Mouse (Mus musculus): ENCODE data around the gene Tcp10c.
"Not testable (repeated sequence)": the region's sequence is repeated elsewhere in the genome, so short reads cannot be mapped to it uniquely, and the experiment has no call there.

DNA sequence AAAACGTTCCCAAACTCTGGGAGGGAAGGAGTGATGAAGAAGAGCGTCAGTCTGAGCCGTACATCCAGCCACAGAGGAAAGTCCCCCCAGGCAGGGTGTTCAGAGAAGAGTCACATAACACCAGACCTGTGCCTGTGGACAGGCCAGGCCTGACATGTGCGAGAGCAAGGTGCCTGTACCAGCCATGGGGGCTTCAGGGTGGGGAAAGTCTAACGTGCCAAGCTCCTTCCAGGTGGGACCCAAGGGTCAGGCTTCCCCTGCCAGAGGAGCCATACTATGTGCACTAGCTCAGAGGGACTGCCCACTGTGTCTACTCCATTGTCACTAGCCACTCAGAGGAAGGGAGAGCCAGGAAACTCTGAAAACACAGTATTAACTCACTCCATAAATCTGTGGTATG, 71.3 kb downstream of the Tcp10c start:
- TF ChIP-seq CTCF (IDR thresholded peaks at IDR 0.05); POLR2A (IDR thresholded peaks at IDR 0.05; ENCODE audit: insufficient read depth, low read depth, low read length); EP300 (IDR thresholded peaks at IDR 0.05; ENCODE audit: insufficient read depth, low read depth, low read length): not testable (repeated sequence)

All from heart, adult 2 months (tissue).